ENCODE assay signal across 20 mouse cellular contexts in the genomic region with DNA sequence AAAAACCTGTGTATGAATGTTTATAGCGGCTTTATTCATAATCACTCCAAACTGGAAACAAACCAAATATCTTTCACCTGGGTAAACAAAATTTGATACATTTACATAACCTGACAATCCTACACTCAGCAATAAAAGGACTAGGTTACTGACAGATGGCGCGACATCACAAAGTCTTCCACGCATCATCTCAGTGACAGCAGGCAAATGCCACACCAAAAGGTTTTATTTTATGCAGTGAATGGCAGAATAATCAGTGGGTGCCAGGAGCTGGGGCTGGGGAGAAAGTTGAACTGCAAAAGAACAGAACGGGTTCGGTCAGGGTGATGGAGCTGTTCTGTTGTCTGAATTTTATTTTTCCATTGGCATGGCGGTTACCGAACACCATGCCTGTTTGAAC. TPM values are rescaled to one million over a fixed set of nuclear protein-coding genes. Genes with fewer than 3 reads are reported as not detected.
A peak's percentile ranks its signal among the peaks of the same experiment; 100 is the strongest.
DNase-seq lines count a peak whose midpoint lies in the region; ATAC-seq and TF ChIP-seq lines count a peak whose summit lies in the region.
"Had no signal": no experiment of that assay in that cellular context is flagged by ENCODE, and none has a peak within 500 bp of the region (broad histone marks: within the 10 kb centered on the region; RNA-seq: fewer than 3 reads in every experiment).

No protein-coding gene starts in this region.

- no peak for DNase-seq in forebrain, embryonic 10.5 days (ENCODE audit: extremely low spot score, low spot score)
- peak; percentile 32 for DNase-seq in forebrain, postnatal 0 days
- peak; percentile 51 to 57 for DNase-seq in layer of hippocampus, adult 8-10 months (ENCODE audit: low spot score in 2 of 2)
- DNase-seq in layer of hippocampus, postnatal 36 days: peak; percentile 41 to 51
- DNase-seq in adrenal gland, postnatal 4 days (ENCODE audit: low spot score in 2 of 2): no peak
- no peak for DNase-seq in frontal cortex, postnatal 25 days (ENCODE audit: low spot score in 2 of 2)
- no peak for DNase-seq in cerebellum, adult 9-10 months
- DNase-seq: adrenal gland, adult 2 months; adrenal gland, postnatal 25 days; cerebellum, adult 2 months; cerebellum, postnatal 14 days; gastrocnemius, postnatal 10 days; heart, adult 2 months; kidney, adult 2 months had no signal

- 74% methylated on average over 8 of the region's 8 CpGs for WGBS in forebrain, embryonic 15.5 days
- WGBS in forebrain, embryonic 10.5 days: 93% methylated on average over 8 of the region's 8 CpGs
- 66% methylated on average over 8 of the region's 8 CpGs for whole genome bisulfite sequencing in forebrain, postnatal 0 days

- no peak overlapping the region for H3K4me3 ChIP-seq in forebrain, embryonic 15.5 days
- no peak overlapping the region for H3K4me3 ChIP-seq in forebrain, embryonic 10.5 days
- no peak overlapping the region for H3K4me3 ChIP-seq in forebrain, postnatal 0 days (ENCODE audit: low read depth, low read length)
- H3K4me3 ChIP-seq: embryonic facial prominence, embryonic 12.5 days; heart, adult 2 months; heart, embryonic 12.5 days; hindbrain, embryonic 10.5 days; intestine, embryonic 15.5 days had no signal

- no peak for TF ChIP-seq CTCF in forebrain, postnatal 0 days (IDR thresholded peaks at IDR 0.05; ENCODE audit: low read depth)

- H3K9ac ChIP-seq in forebrain, embryonic 15.5 days (replicated peaks): no peak overlapping the region
- no peak overlapping the region for H3K9ac ChIP-seq in forebrain, postnatal 0 days
- H3K9ac ChIP-seq: embryonic facial prominence, embryonic 12.5 days; heart, embryonic 12.5 days; hindbrain, embryonic 14.5 days; intestine, embryonic 15.5 days had no signal

- no peaks in the 10 kb centered on the region for H3K27me3 ChIP-seq in forebrain, embryonic 15.5 days
- no peaks in the 10 kb centered on the region for H3K27me3 ChIP-seq in forebrain, embryonic 10.5 days (ENCODE audit: poor library complexity, severe bottlenecking)
- H3K27me3 ChIP-seq in forebrain, postnatal 0 days (ENCODE audit: insufficient read depth, low read length): no peaks in the 10 kb centered on the region
- H3K27me3 ChIP-seq: embryonic facial prominence, embryonic 12.5 days; heart, embryonic 12.5 days; intestine, embryonic 15.5 days had no signal

- no peak overlapping the region for H3K27ac ChIP-seq in forebrain, embryonic 15.5 days (replicated peaks)
- H3K27ac ChIP-seq in forebrain, embryonic 10.5 days: no peak overlapping the region
- no peak overlapping the region for H3K27ac ChIP-seq in forebrain, postnatal 0 days (ENCODE audit: low read depth, low read length)
- H3K27ac ChIP-seq: embryonic facial prominence, embryonic 12.5 days; heart, adult 2 months; hindbrain, embryonic 10.5 days; hindbrain, embryonic 14.5 days; intestine, embryonic 15.5 days had no signal

- peak; percentile 70 for ATAC-seq in forebrain, embryonic 15.5 days (replicated peaks)
- no peak for ATAC-seq in forebrain, postnatal 0 days
- ATAC-seq: intestine, embryonic 15.5 days had no signal

- H3K4me1 ChIP-seq in forebrain, embryonic 15.5 days: no peaks in the 10 kb centered on the region
- H3K4me1 ChIP-seq in forebrain, embryonic 10.5 days: no peaks in the 10 kb centered on the region
- no peaks in the 10 kb centered on the region for H3K4me1 ChIP-seq in forebrain, postnatal 0 days (ENCODE audit: insufficient read depth)
- H3K4me1 ChIP-seq: hindbrain, embryonic 10.5 days; intestine, embryonic 15.5 days had no signal

- no peak overlapping the region for H3K4me2 ChIP-seq in forebrain, embryonic 15.5 days (replicated peaks)
- H3K4me2 ChIP-seq in forebrain, postnatal 0 days (ENCODE audit: low read depth): no peak overlapping the region
- H3K4me2 ChIP-seq: embryonic facial prominence, embryonic 12.5 days; heart, embryonic 12.5 days; hindbrain, embryonic 14.5 days; intestine, embryonic 15.5 days had no signal

- H3K36me3 ChIP-seq in forebrain, embryonic 15.5 days: no peaks in the 10 kb centered on the region
- no peaks in the 10 kb centered on the region for H3K36me3 ChIP-seq in forebrain, embryonic 10.5 days (replicated peaks)
- no peaks in the 10 kb centered on the region for H3K36me3 ChIP-seq in forebrain, postnatal 0 days (ENCODE audit: insufficient read depth)
- H3K36me3 ChIP-seq: embryonic facial prominence, embryonic 12.5 days; heart, embryonic 12.5 days; hindbrain, embryonic 10.5 days; intestine, embryonic 15.5 days had no signal

- no peaks in the 10 kb centered on the region for H3K9me3 ChIP-seq in forebrain, embryonic 15.5 days
- H3K9me3 ChIP-seq in forebrain, embryonic 10.5 days: no peaks in the 10 kb centered on the region
- H3K9me3 ChIP-seq in forebrain, postnatal 0 days (ENCODE audit: low read length): no peaks in the 10 kb centered on the region
- H3K9me3 ChIP-seq: embryonic facial prominence, embryonic 12.5 days; intestine, embryonic 15.5 days had no signal

RNA-seq across cellular contexts. Expression of a gene that starts 31.5 kb away (rescaled TPM):
- 15.3 and 15.5 TPM in 2 replicates for polyA plus RNA-seq in forebrain, embryonic 15.5 days (2015; fragmentation: Nextera tagmentation; extraction: Ambion mirVana)
- polyA plus RNA-seq in forebrain, embryonic 10.5 days (2016; fragmentation: Nextera tagmentation; extraction: Ambion mirVana): 14.7 and 15.2 TPM in 2 replicates
- total RNA-seq in forebrain, postnatal 0 days (2014; rRNA removed): 45.1 and 62.4 TPM in 2 replicates
- 6.3 and 9.8 TPM in 2 replicates for polyA plus RNA-seq in forebrain, postnatal 0 days (2015; fragmentation: Nextera tagmentation; extraction: Ambion mirVana)
- total RNA-seq in layer of hippocampus, adult 8-10 months (2022): 10 to 100 TPM; 61.6 to 69.0 (median 66.4) TPM
- total RNA-seq in layer of hippocampus, postnatal 36 days (2021): 10 to 100 TPM; 58.5 to 60.6 TPM
- 10 to 100 TPM; 81.0 to 85.8 TPM for total RNA-seq in adrenal gland, postnatal 4 days (2021)

Comparison
In these comparisons a context has a peak if more than half of its experiments do, and no peak if none do; other contexts are left out.
1. DNase-seq: peak in forebrain, postnatal 0 days (single experiment), layer of hippocampus, adult 8-10 months (2 of 2) and layer of hippocampus, postnatal 36 days (2 of 2); none in forebrain, embryonic 10.5 days (single experiment), adrenal gland, postnatal 4 days (0 of 2), frontal cortex, postnatal 25 days (0 of 2) and cerebellum, adult 9-10 months (single experiment).